In genomic region chr12:112922541-112922940, GRCm38 (mm10) we compare ENCODE assay signal across 18 mouse cellular contexts. TPM values are rescaled to one million over a fixed set of nuclear protein-coding genes. Genes with fewer than 3 reads are reported as not detected.
DNase-seq lines count a peak whose midpoint lies in the region; ATAC-seq and TF ChIP-seq lines count a peak whose summit lies in the region.
"Had no signal": no experiment of that assay in that cellular context is flagged by ENCODE, and none has a peak within 500 bp of the region (broad histone marks: within the 10 kb centered on the region; RNA-seq: fewer than 3 reads in every experiment).

No protein-coding gene starts in this region.

- H3K27ac ChIP-seq in heart, adult 2 months: peak overlapping the region; percentile 15
- H3K27ac ChIP-seq in heart, embryonic 12.5 days (ENCODE audit: poor library complexity, severe bottlenecking): no peak overlapping the region
- no peak overlapping the region for H3K27ac ChIP-seq in embryonic facial prominence, embryonic 11.5 days (replicated peaks; ENCODE audit: low read depth, low read length)
- H3K27ac ChIP-seq in hindbrain, embryonic 16.5 days (ENCODE audit: low read depth, low read length): no peak overlapping the region

- no peak overlapping the region for H3K4me3 ChIP-seq in heart, adult 2 months
- H3K4me3 ChIP-seq in heart, embryonic 12.5 days: no peak overlapping the region
- no peak overlapping the region for H3K4me3 ChIP-seq in embryonic facial prominence, embryonic 11.5 days (ENCODE audit: low read depth, low read length)
- H3K4me3 ChIP-seq in hindbrain, embryonic 16.5 days (ENCODE audit: low read length): no peak overlapping the region
- H3K4me3 ChIP-seq: myocyte had no signal

- no peak for TF ChIP-seq EP300 in heart, adult 2 months (IDR thresholded peaks at IDR 0.05; ENCODE audit: insufficient read depth, low read depth, low read length)

- no peak for TF ChIP-seq POLR2A in heart, adult 2 months (IDR thresholded peaks at IDR 0.05; ENCODE audit: insufficient read depth, low read depth, low read length)
- no peak for TF ChIP-seq POLR2A in brain, embryonic 14.5 days (IDR thresholded peaks at IDR 0.05; ENCODE audit: borderline replicate concordance, extremely low read depth, insufficient read depth, insufficient read length, poor library complexity, severe bottlenecking)

- H3K36me3 ChIP-seq in heart, adult 2 months (ENCODE audit: control insufficient read depth, insufficient read depth, low read length): no peaks in the 10 kb centered on the region
- H3K36me3 ChIP-seq in heart, embryonic 12.5 days: 0 out of 2 replicates have a peak, but pooled peaks cover 4% of the 10 kb centered on the region
- H3K36me3 ChIP-seq in embryonic facial prominence, embryonic 11.5 days (replicated peaks; ENCODE audit: control insufficient read depth, insufficient read depth, low read depth, low read length): no peaks in the 10 kb centered on the region
- 0 out of 2 replicates have a peak, but pooled peaks cover 10% of the 10 kb centered on the region for H3K36me3 ChIP-seq in hindbrain, embryonic 16.5 days (ENCODE audit: control insufficient read depth, insufficient read depth, low read length)

- no peak for DNase-seq in heart, adult 2 months
- peak; percentile 41 for DNase-seq in brain, embryonic 14.5 days (ENCODE audit: low read depth)
- DNase-seq in embryonic facial prominence, embryonic 11.5 days (ENCODE audit: low spot score): peak; percentile 29
- no peak for DNase-seq in spleen, postnatal 36 days (ENCODE audit: low spot score in 2 of 2)
- DNase-seq in right cerebral cortex, postnatal 14 days: no peak
- no peak for DNase-seq in kidney, adult 9 months
- DNase-seq: cerebellum, adult 8-10 months; gastrocnemius, postnatal 10 days; heart, postnatal 36 days; kidney, postnatal 10 days; lung, adult 2 months; spleen, adult 18-20 months; thymus, postnatal 25 days had no signal

- no peak for TF ChIP-seq CTCF in heart, adult 2 months (IDR thresholded peaks at IDR 0.05)
- no peak for TF ChIP-seq CTCF in brain, embryonic 14.5 days (IDR thresholded peaks at IDR 0.05; ENCODE audit: borderline replicate concordance, extremely low read depth, insufficient read depth, insufficient read length)

- intact Hi-C loops in heart, adult 2 months (cut with DNase I): no loop called here

- peaks cover 3% of the 10 kb centered on the region for H3K79me2 ChIP-seq in heart, adult 2 months (replicated peaks; ENCODE audit: control insufficient read depth, insufficient read depth, low read length)

- 41% methylated on average over 3 of the region's 3 CpGs for WGBS in heart, adult 2 months
- 37% methylated on average over 3 of the region's 3 CpGs for WGBS in heart, embryonic 12.5 days
- 16% methylated on average over 3 of the region's 3 CpGs for WGBS in embryonic facial prominence, embryonic 11.5 days
- WGBS in hindbrain, embryonic 16.5 days: 8% methylated on average over 3 of the region's 3 CpGs

- H3K4me2 ChIP-seq in heart, embryonic 12.5 days: no peak overlapping the region
- H3K4me2 ChIP-seq in embryonic facial prominence, embryonic 11.5 days (ENCODE audit: low read depth, low read length): no peak overlapping the region
- no peak overlapping the region for H3K4me2 ChIP-seq in hindbrain, embryonic 16.5 days (ENCODE audit: low read length)

- H3K9me3 ChIP-seq in heart, embryonic 12.5 days (replicated peaks): no peaks in the 10 kb centered on the region
- H3K9me3 ChIP-seq in embryonic facial prominence, embryonic 11.5 days (replicated peaks; ENCODE audit: control insufficient read depth, low read length): no peaks in the 10 kb centered on the region
- no peaks in the 10 kb centered on the region for H3K9me3 ChIP-seq in hindbrain, embryonic 16.5 days (ENCODE audit: control insufficient read depth, low read length)

- H3K9ac ChIP-seq in heart, adult 2 months (ENCODE audit: low read depth, low read length): no peak overlapping the region
- H3K9ac ChIP-seq in heart, embryonic 12.5 days: no peak overlapping the region
- H3K9ac ChIP-seq in embryonic facial prominence, embryonic 11.5 days (replicated peaks; ENCODE audit: low read length): no peak overlapping the region
- no peak overlapping the region for H3K9ac ChIP-seq in hindbrain, embryonic 16.5 days (ENCODE audit: low read depth, low read length)

- peaks cover 10% of the 10 kb centered on the region for H3K4me1 ChIP-seq in heart, adult 2 months (ENCODE audit: control insufficient read depth, insufficient read depth, low read length)
- peaks cover 36% of the 10 kb centered on the region for H3K4me1 ChIP-seq in heart, embryonic 12.5 days (replicated peaks)
- no peaks in the 10 kb centered on the region for H3K4me1 ChIP-seq in embryonic facial prominence, embryonic 11.5 days (ENCODE audit: control insufficient read depth, insufficient read depth, low read length)
- H3K4me1 ChIP-seq in hindbrain, embryonic 16.5 days (ENCODE audit: control insufficient read depth, insufficient read depth, low read depth, low read length): peaks cover 15% of the 10 kb centered on the region

- no peak for ATAC-seq in heart, embryonic 12.5 days (ENCODE audit: insufficient number of reproducible peaks, low FRiP score)
- 0 out of 2 replicates have a peak, but pooled peaks have one; percentile 41 for ATAC-seq in embryonic facial prominence, embryonic 11.5 days (replicated peaks; ENCODE audit: insufficient number of reproducible peaks, low FRiP score, low TSS enrichment, low read depth)
- peak; percentile 21; the same call in 1 of the 2 replicates for ATAC-seq in hindbrain, embryonic 16.5 days
- ATAC-seq: intestine, postnatal 0 days had no signal

- H3K27me3 ChIP-seq in heart, adult 2 months (ENCODE audit: control insufficient read depth, insufficient read depth, low read length): no peaks in the 10 kb centered on the region
- H3K27me3 ChIP-seq in heart, embryonic 12.5 days (replicated peaks): peaks cover 84% of the 10 kb centered on the region
- peaks cover 8% of the 10 kb centered on the region for H3K27me3 ChIP-seq in embryonic facial prominence, embryonic 11.5 days (ENCODE audit: control insufficient read depth, insufficient read depth, low read length)
- no peaks in the 10 kb centered on the region for H3K27me3 ChIP-seq in hindbrain, embryonic 16.5 days (replicated peaks; ENCODE audit: control insufficient read depth, insufficient read depth, low read length)

RNA-seq across cellular contexts. Expression of gene Jag2, which starts 7.0 kb away (rescaled TPM):
- total RNA-seq in heart, adult 2 months (2021): 10 to 100 TPM; 25.4 to 27.4 TPM
- polyA plus RNA-seq in heart, adult 2 months (2012; rRNA removed): 34.4 and 35.5 TPM in 2 replicates
- polyA plus RNA-seq in heart, embryonic 12.5 days (2016; fragmentation: Nextera tagmentation; extraction: Ambion mirVana): 2.6 TPM in 2 replicates
- 46.1 and 74.7 TPM in 2 replicates for polyA plus RNA-seq in brain, embryonic 14.5 days (2012; rRNA removed)
- 3.5 and 5.7 TPM in 2 replicates for polyA plus RNA-seq in embryonic facial prominence, embryonic 11.5 days (2014; fragmentation: Nextera tagmentation; extraction: Ambion mirVana)
- 10.7 and 11.1 TPM in 2 replicates for polyA plus RNA-seq in hindbrain, embryonic 16.5 days (2015; fragmentation: Nextera tagmentation; extraction: Ambion mirVana)

RNA-seq across cellular contexts. Expression of gene Nudt14, which starts 19.4 kb away (rescaled TPM):
- total RNA-seq in heart, adult 2 months (2021): 1 to 10 TPM; 5.7 to 8.6 TPM
- 11.4 and 14.8 TPM in 2 replicates for polyA plus RNA-seq in heart, adult 2 months (2012; rRNA removed)
- 38.3 and 41.7 TPM in 2 replicates for polyA plus RNA-seq in heart, embryonic 12.5 days (2016; fragmentation: Nextera tagmentation; extraction: Ambion mirVana)
- 34.9 and 47.3 TPM in 2 replicates for polyA plus RNA-seq in brain, embryonic 14.5 days (2012; rRNA removed)
- polyA plus RNA-seq in embryonic facial prominence, embryonic 11.5 days (2014; fragmentation: Nextera tagmentation; extraction: Ambion mirVana): 75.8 and 83.4 TPM in 2 replicates
- polyA plus RNA-seq in hindbrain, embryonic 16.5 days (2015; fragmentation: Nextera tagmentation; extraction: Ambion mirVana): 54.2 and 57.3 TPM in 2 replicates

RNA-seq across cellular contexts. Expression of gene Btbd6, which starts 53.7 kb away (rescaled TPM):
- 10 to 100 TPM; 21.8 to 24.3 TPM for total RNA-seq in heart, adult 2 months (2021)
- polyA plus RNA-seq in heart, adult 2 months (2012; rRNA removed): 26.7 and 27.4 TPM in 2 replicates
- polyA plus RNA-seq in heart, embryonic 12.5 days (2016; fragmentation: Nextera tagmentation; extraction: Ambion mirVana): 22.4 and 23.0 TPM in 2 replicates
- 61.4 and 61.7 TPM in 2 replicates for polyA plus RNA-seq in brain, embryonic 14.5 days (2012; rRNA removed)
- polyA plus RNA-seq in embryonic facial prominence, embryonic 11.5 days (2014; fragmentation: Nextera tagmentation; extraction: Ambion mirVana): 19.0 and 19.7 TPM in 2 replicates
- 54.3 and 55.8 TPM in 2 replicates for polyA plus RNA-seq in hindbrain, embryonic 16.5 days (2015; fragmentation: Nextera tagmentation; extraction: Ambion mirVana)

RNA-seq across cellular contexts. Expression of gene Gpr132, which starts 54.5 kb away (rescaled TPM):
- total RNA-seq in heart, adult 2 months (2021): under 1 TPM; 0.29 to 0.36 TPM
- 1.00 and 2.0 TPM in 2 replicates for polyA plus RNA-seq in heart, adult 2 months (2012; rRNA removed)
- not detected in 2 replicates for polyA plus RNA-seq in heart, embryonic 12.5 days (2016; fragmentation: Nextera tagmentation; extraction: Ambion mirVana)
- 0.05 and 0.07 TPM in 2 replicates for polyA plus RNA-seq in brain, embryonic 14.5 days (2012; rRNA removed)
- 0.15 TPM in 1 of 2 replicates, not detected in the other for polyA plus RNA-seq in embryonic facial prominence, embryonic 11.5 days (2014; fragmentation: Nextera tagmentation; extraction: Ambion mirVana)
- 0.08 TPM in 1 of 2 replicates, not detected in the other for polyA plus RNA-seq in hindbrain, embryonic 16.5 days (2015; fragmentation: Nextera tagmentation; extraction: Ambion mirVana)
- total RNA-seq: left cerebral cortex, postnatal 25 days had no signal

Comparison
In these comparisons a context has a peak if more than half of its experiments do, and no peak if none do; other contexts are left out.
1. DNase-seq: peak in brain, embryonic 14.5 days (single experiment) and embryonic facial prominence, embryonic 11.5 days (single experiment); none in heart, adult 2 months (0 of 2), spleen, postnatal 36 days (0 of 2), right cerebral cortex, postnatal 14 days (single experiment) and kidney, adult 9 months (single experiment).